Mouse (Mus musculus): ENCODE measurements around the gene Trp53bp2. TPM values are rescaled to one million over a fixed set of nuclear protein-coding genes. Genes with fewer than 3 reads are reported as not detected.
A peak's percentile ranks its signal among the peaks of the same experiment; 100 is the strongest.

Trp53bp2 gene
- total and polyA plus RNA-seq, 3 experiments, result 7.6 to 20.5 (median 16.7) TPM

GRCm38 (mm10) chr1:182371891-182372290 is 37.1 kb upstream of the Trp53bp2 start:
- H3K36me3 ChIP-seq (replicated peaks), result no peaks in the 10 kb centered on the region
- peaks cover 11% of the 10 kb centered on the region for H3K4me1 ChIP-seq (ENCODE audit: insufficient read depth, low read depth, low read length)
- DNase-seq (ENCODE audit: low spot score) (no peak), ATAC-seq (ENCODE audit: extremely low read depth, insufficient number of reproducible peaks, low FRiP score, poor library complexity, severe bottlenecking) (no peak)
- TF ChIP-seq GATA1 (IDR thresholded peaks at IDR 0.05; ENCODE audit: borderline replicate concordance, low read length) (no peak), GATA2 (IDR thresholded peaks at IDR 0.05; ENCODE audit: borderline replicate concordance, low read depth, low read length) (no peak), CTCF (IDR thresholded peaks at IDR 0.05; ENCODE audit: low read depth, low read length) (no peak), POLR2AphosphoS5 (IDR thresholded peaks at IDR 0.05; ENCODE audit: insufficient replicate concordance, low read depth, low read length) (no peak), TAL1 (conservative IDR thresholded peaks at IDR 0.05; ENCODE audit: low read depth, low read length) (no peak)
- H3K27me3 ChIP-seq (ENCODE audit: insufficient read depth, low read length), result peaks cover 35% of the 10 kb centered on the region
- no peak overlapping the region for H3K4me3 ChIP-seq (ENCODE audit: low read depth, low read length)
- H3K9me3 ChIP-seq (replicated peaks), result no peaks in the 10 kb centered on the region

- no peak for DNase-seq (ENCODE audit: low spot score)
- no peaks in the 10 kb centered on the region for H3K9me3 ChIP-seq (replicated peaks)
- peak; percentile 28; the same call in 1 of the 2 replicates for ATAC-seq (ENCODE audit: extremely low read depth, insufficient number of reproducible peaks, low FRiP score, poor library complexity, severe bottlenecking)
- no peak overlapping the region for H3K4me3 ChIP-seq (ENCODE audit: low read depth, low read length)
- H3K4me1 ChIP-seq (ENCODE audit: insufficient read depth, low read depth, low read length), result 0 out of 2 replicates have a peak, but pooled peaks cover 1% of the 10 kb centered on the region
- H3K27me3 ChIP-seq (ENCODE audit: insufficient read depth, low read length), result peaks cover 7% of the 10 kb centered on the region
- TF ChIP-seq GATA1 (IDR thresholded peaks at IDR 0.05; ENCODE audit: borderline replicate concordance, low read length), result no peak
- peak; percentile 45 for TF ChIP-seq CTCF (IDR thresholded peaks at IDR 0.05; ENCODE audit: low read depth, low read length)
- TF ChIP-seq POLR2AphosphoS5 (IDR thresholded peaks at IDR 0.05; ENCODE audit: insufficient replicate concordance, low read depth, low read length), result no peak
- TF ChIP-seq TAL1 (conservative IDR thresholded peaks at IDR 0.05; ENCODE audit: low read depth, low read length), result no peak
- no peak for TF ChIP-seq GATA2 (IDR thresholded peaks at IDR 0.05; ENCODE audit: borderline replicate concordance, low read depth, low read length)
- H3K36me3 ChIP-seq (replicated peaks), result no peaks in the 10 kb centered on the region
These were observed 32.8 kb upstream of the Trp53bp2 start for GRCm38 (mm10) chr1:182376221-182376620.

GRCm38 (mm10) chr1:182376826-182377225 is 32.1 kb upstream of the Trp53bp2 start:
- Histone ChIP-seq H3K4me1 (ENCODE audit: insufficient read depth, low read depth, low read length) (no peaks in the 10 kb centered on the region), H3K27me3 (ENCODE audit: insufficient read depth, low read length) (peaks cover 7% of the 10 kb centered on the region), H3K36me3 (replicated peaks) (no peaks in the 10 kb centered on the region), H3K9me3 (replicated peaks) (no peaks in the 10 kb centered on the region), H3K4me3 (ENCODE audit: low read depth, low read length) (no peak overlapping the region)
- ATAC-seq (ENCODE audit: extremely low read depth, insufficient number of reproducible peaks, low FRiP score, poor library complexity, severe bottlenecking) (no peak), DNase-seq (ENCODE audit: low spot score) (no peak)
- TF ChIP-seq POLR2AphosphoS5 (IDR thresholded peaks at IDR 0.05; ENCODE audit: insufficient replicate concordance, low read depth, low read length) (no peak), GATA2 (IDR thresholded peaks at IDR 0.05; ENCODE audit: borderline replicate concordance, low read depth, low read length) (no peak), TAL1 (conservative IDR thresholded peaks at IDR 0.05; ENCODE audit: low read depth, low read length) (no peak), CTCF (IDR thresholded peaks at IDR 0.05; ENCODE audit: low read depth, low read length) (no peak), GATA1 (IDR thresholded peaks at IDR 0.05; ENCODE audit: borderline replicate concordance, low read length) (no peak)

GRCm38 (mm10) chr1:182377519-182377918 is 31.5 kb upstream of the Trp53bp2 start:
- no peak for DNase-seq (ENCODE audit: low spot score)
- no peak for ATAC-seq (ENCODE audit: extremely low read depth, insufficient number of reproducible peaks, low FRiP score, poor library complexity, severe bottlenecking)
- no peak for TF ChIP-seq POLR2AphosphoS5 (IDR thresholded peaks at IDR 0.05; ENCODE audit: insufficient replicate concordance, low read depth, low read length)
- TF ChIP-seq TAL1 (conservative IDR thresholded peaks at IDR 0.05; ENCODE audit: low read depth, low read length), result no peak
- TF ChIP-seq GATA1 (IDR thresholded peaks at IDR 0.05; ENCODE audit: borderline replicate concordance, low read length), result no peak
- no peak overlapping the region for H3K4me3 ChIP-seq (ENCODE audit: low read depth, low read length)
- peaks cover 7% of the 10 kb centered on the region for H3K27me3 ChIP-seq (ENCODE audit: insufficient read depth, low read length)
- H3K9me3 ChIP-seq (replicated peaks), result no peaks in the 10 kb centered on the region
- no peaks in the 10 kb centered on the region for H3K36me3 ChIP-seq (replicated peaks)
- H3K4me1 ChIP-seq (ENCODE audit: insufficient read depth, low read depth, low read length), result no peaks in the 10 kb centered on the region

GRCm38 (mm10) chr1:182378205-182378835 is 30.7 kb upstream of the Trp53bp2 start:
- TF ChIP-seq TAL1 (conservative IDR thresholded peaks at IDR 0.05; ENCODE audit: low read depth, low read length) (no peak), GATA2 (IDR thresholded peaks at IDR 0.05; ENCODE audit: borderline replicate concordance, low read depth, low read length) (no peak), CTCF (IDR thresholded peaks at IDR 0.05; ENCODE audit: low read depth, low read length) (no peak), POLR2AphosphoS5 (IDR thresholded peaks at IDR 0.05; ENCODE audit: insufficient replicate concordance, low read depth, low read length) (no peak), GATA1 (IDR thresholded peaks at IDR 0.05; ENCODE audit: borderline replicate concordance, low read length) (no peak)
- H3K4me3 ChIP-seq (ENCODE audit: low read depth, low read length), result no peak overlapping the region
- DNase-seq (ENCODE audit: low spot score) (no peak), ATAC-seq (ENCODE audit: extremely low read depth, insufficient number of reproducible peaks, low FRiP score, poor library complexity, severe bottlenecking) (no peak)
- H3K27me3 ChIP-seq (ENCODE audit: insufficient read depth, low read length), result peaks cover 12% of the 10 kb centered on the region
- H3K4me1 ChIP-seq (ENCODE audit: insufficient read depth, low read depth, low read length), result no peaks in the 10 kb centered on the region
- no peaks in the 10 kb centered on the region for H3K36me3 ChIP-seq (replicated peaks)
- H3K9me3 ChIP-seq (replicated peaks), result no peaks in the 10 kb centered on the region

GRCm38 (mm10) chr1:182378876-182379275 is 30.1 kb upstream of the Trp53bp2 start:
- Histone ChIP-seq H3K4me1 (ENCODE audit: insufficient read depth, low read depth, low read length) (no peaks in the 10 kb centered on the region), H3K4me3 (ENCODE audit: low read depth, low read length) (no peak overlapping the region), H3K27me3 (ENCODE audit: insufficient read depth, low read length) (peaks cover 7% of the 10 kb centered on the region), H3K36me3 (replicated peaks) (no peaks in the 10 kb centered on the region), H3K9me3 (replicated peaks) (no peaks in the 10 kb centered on the region)
- ATAC-seq (ENCODE audit: extremely low read depth, insufficient number of reproducible peaks, low FRiP score, poor library complexity, severe bottlenecking) (no peak), DNase-seq (ENCODE audit: low spot score) (no peak)
- TF ChIP-seq TAL1 (conservative IDR thresholded peaks at IDR 0.05; ENCODE audit: low read depth, low read length) (no peak), CTCF (IDR thresholded peaks at IDR 0.05; ENCODE audit: low read depth, low read length) (no peak), GATA1 (IDR thresholded peaks at IDR 0.05; ENCODE audit: borderline replicate concordance, low read length) (no peak), POLR2AphosphoS5 (IDR thresholded peaks at IDR 0.05; ENCODE audit: insufficient replicate concordance, low read depth, low read length) (no peak), GATA2 (IDR thresholded peaks at IDR 0.05; ENCODE audit: borderline replicate concordance, low read depth, low read length) (no peak)

All from G1E (cell line).